Mouse (Mus musculus) forebrain, embryonic 13.5 days (tissue): ENCODE results near the gene Peli2. TPM values are rescaled to one million over a fixed set of nuclear protein-coding genes. Genes with fewer than 3 reads are reported as not detected.

Experiments used
- ATAC-seq: fragments of 200-750 bp; cut with Nextera tagmentation; 2 replicates; pipeline ENCODE4 v1.8.0; 2017
- H3K27ac ChIP-seq: fragments of 300-500 bp; sonication (generic); 2 replicates; pipeline ENCODE4 v1.5.1; 2015; ENCODE audit warnings: inconsistent platforms, mild to moderate bottlenecking, moderate library complexity
- H3K27me3 ChIP-seq: fragments of 300-500 bp; sonication (generic); 2 replicates; pipeline ENCODE4 v1.6.1; 2015; ENCODE audit warnings: mild to moderate bottlenecking, inconsistent platforms
- H3K36me3 ChIP-seq: fragments of 300-500 bp; sonication (generic); 2 replicates; pipeline ENCODE4 v1.6.1; 2015; ENCODE audit warnings: mild to moderate bottlenecking, inconsistent platforms; ENCODE audit not compliant: poor library complexity, severe bottlenecking
- H3K4me1 ChIP-seq: fragments of 300-500 bp; sonication (generic); 2 replicates; pipeline ENCODE4 v1.6.1; 2015; ENCODE audit warnings: inconsistent platforms
- H3K4me2 ChIP-seq: fragments of 300-500 bp; sonication (generic); 2 replicates; pipeline ENCODE4 v1.6.1; 2015; ENCODE audit warnings: inconsistent platforms, mild to moderate bottlenecking, moderate library complexity
- H3K4me3 ChIP-seq: fragments of 300-500 bp; sonication (generic); 2 replicates; pipeline ENCODE4 v1.5.1; 2015; ENCODE audit warnings: mild to moderate bottlenecking, inconsistent platforms
- H3K9ac ChIP-seq: fragments of 300-500 bp; sonication (generic); 2 replicates; pipeline ENCODE4 v1.6.1; 2015; ENCODE audit warnings: mild to moderate bottlenecking, inconsistent platforms
- H3K9me3 ChIP-seq: fragments of 300-500 bp; sonication (generic); replicated peaks from 2 replicates; pipeline ENCODE4 v1.6.1; 2016; ENCODE audit warnings: inconsistent platforms
- WGBS: fragments of 180-500 bp; shearing (Covaris S2); methylation state at CpG from one replicate; pipeline ENCODE4 v1.1.7; 2015; 5-methylcytosine and 5-hydroxymethylcytosine counted together
- polyA plus RNA-seq: library from polyadenylated mRNA; unstranded; fragments of >200 nt; fragmentation: Nextera tagmentation; extraction: Ambion mirVana; gene quantifications from 2 replicates; pipeline ENCODE4 v1.2.1, GENCODE M21; 2015

The Peli2 gene
- polyA plus RNA-seq, 1 experiment from 2014 or later = 8.5 TPM

DNA sequence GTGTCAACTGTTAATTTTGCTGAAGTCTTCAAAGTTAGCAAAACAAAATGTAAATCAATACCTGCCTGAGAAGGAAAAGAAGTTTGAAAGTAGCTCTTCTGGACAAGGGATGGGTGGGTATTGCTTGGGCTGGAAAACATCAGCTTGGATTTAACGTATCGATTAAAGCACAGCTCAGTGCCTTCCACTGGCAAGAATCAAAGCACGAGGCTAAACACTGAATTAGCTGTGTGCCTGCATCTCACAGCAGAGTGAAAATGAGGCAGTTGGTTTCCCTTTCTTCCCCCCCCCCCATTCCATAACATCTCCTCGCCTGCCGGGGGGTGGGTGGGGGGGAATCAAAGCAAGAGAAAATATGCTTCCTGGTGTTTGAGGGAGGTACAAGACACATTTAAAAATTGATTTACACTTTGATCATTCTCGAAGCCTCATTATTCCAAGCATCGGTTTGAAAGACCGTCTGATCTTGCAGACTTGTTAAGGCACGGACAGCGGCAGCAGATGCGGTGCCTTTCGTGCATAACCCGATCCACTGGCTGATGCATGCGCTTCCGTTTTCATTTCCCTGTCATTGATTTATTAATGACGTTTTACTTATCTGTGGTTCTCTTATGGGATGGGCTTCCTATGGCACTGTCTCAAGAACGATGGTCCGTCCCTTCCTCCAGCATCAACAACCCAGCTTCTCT is 203.3 kb downstream of the Peli2 start:
- no peak for ATAC-seq
- H3K27me3 ChIP-seq = no peaks in the 10 kb centered on the region
- H3K9ac ChIP-seq = no peak overlapping the region
- WGBS = 68% methylated on average over 18 of the region's 18 CpGs
- H3K9me3 ChIP-seq = no peaks in the 10 kb centered on the region
- H3K36me3 ChIP-seq = no peaks in the 10 kb centered on the region
- H3K4me2 ChIP-seq = no peak overlapping the region
- no peak overlapping the region for H3K4me3 ChIP-seq
- no peak overlapping the region for H3K27ac ChIP-seq
- no peaks in the 10 kb centered on the region for H3K4me1 ChIP-seq

DNA sequence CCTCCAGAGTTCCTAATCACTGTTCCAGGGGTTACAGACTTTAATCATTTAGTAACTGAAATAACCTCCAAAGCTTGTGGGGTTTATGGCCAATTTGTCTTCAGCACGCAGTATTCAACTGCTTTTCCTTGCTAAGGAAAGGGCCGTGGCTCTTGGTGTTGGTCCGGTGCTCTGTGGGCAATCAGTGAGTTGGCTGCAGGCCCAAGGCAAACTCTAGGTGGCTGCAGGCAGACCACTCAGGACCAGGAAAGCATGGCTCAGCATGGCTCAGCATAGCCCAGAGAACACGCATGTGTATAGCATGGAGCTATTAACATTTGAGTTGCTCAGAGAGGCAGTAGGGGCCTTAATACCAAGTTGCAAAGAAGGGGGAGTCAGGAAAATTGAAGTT is 203.8 kb downstream of the Peli2 start:
- 88% methylated on average over 4 of the region's 4 CpGs for WGBS
- Histone ChIP-seq H3K4me2 (no peak overlapping the region), H3K27ac (no peak overlapping the region), H3K27me3 (no peaks in the 10 kb centered on the region), H3K36me3 (no peaks in the 10 kb centered on the region), H3K4me3 (no peak overlapping the region), H3K9ac (no peak overlapping the region), H3K9me3 (no peaks in the 10 kb centered on the region), H3K4me1 (no peaks in the 10 kb centered on the region)
- no peak for ATAC-seq

DNA sequence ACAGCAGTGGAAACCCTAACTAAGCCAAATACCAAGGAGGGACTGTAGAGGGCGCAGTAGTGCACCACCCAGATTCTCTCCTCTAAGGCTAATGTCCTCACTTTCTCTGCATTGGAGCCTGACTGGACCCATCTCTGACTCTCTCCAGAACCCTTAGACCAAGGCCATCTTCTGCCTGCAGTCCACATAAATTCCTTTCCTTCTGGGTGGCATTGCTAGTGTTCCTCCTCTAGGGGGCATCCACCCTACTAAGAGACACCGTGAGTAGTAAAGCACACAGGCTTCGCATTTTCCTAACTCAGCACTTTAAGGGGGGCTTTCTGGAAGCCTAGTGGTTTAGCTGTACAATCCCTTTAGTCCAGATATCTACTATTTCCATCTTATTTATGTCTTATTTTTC is 207.1 kb downstream of the Peli2 start:
- H3K27me3 ChIP-seq = no peaks in the 10 kb centered on the region
- H3K9me3 ChIP-seq = no peaks in the 10 kb centered on the region
- H3K4me2 ChIP-seq = no peak overlapping the region
- ATAC-seq = no peak
- no peaks in the 10 kb centered on the region for H3K36me3 ChIP-seq
- H3K27ac ChIP-seq = no peak overlapping the region
- H3K9ac ChIP-seq = no peak overlapping the region
- H3K4me3 ChIP-seq = no peak overlapping the region
- peaks cover 29% of the 10 kb centered on the region for H3K4me1 ChIP-seq
- 75% methylated on average over 3 of the region's 3 CpGs for WGBS

DNA sequence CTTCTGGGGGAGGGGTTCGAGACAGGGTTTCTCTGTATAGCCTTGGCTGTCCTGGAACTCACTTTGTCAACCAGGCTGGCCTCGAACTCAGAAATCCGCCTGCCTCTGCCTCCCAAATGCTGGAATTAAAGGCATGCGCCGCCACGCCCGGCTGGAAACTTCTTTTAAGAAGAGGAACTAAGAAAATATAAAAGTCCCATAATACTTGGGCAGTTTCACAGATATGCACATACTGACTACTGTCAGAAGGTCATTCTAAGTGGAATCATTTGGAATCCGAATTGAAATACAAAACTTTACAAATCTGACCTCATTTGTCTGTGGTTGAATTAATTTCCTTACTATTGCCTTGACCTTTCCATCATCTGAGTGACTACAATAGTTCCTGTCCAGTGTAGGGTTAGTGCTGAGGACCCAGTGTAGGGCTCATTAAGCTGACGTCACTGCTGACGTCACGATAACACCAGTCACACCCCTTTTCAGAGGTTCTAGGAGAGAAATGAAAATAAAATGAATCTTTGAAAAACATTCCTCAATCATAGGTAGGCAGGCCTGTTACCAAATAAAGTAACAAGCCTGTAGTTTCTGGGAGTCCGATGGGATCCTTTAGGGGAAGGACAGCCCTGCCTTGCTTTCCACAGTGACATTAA is 209.2 kb downstream of the Peli2 start:
- no peaks in the 10 kb centered on the region for H3K9me3 ChIP-seq
- H3K9ac ChIP-seq = no peak overlapping the region
- no peak overlapping the region for H3K4me3 ChIP-seq
- WGBS = 85% methylated on average over 12 of the region's 12 CpGs
- no peak overlapping the region for H3K27ac ChIP-seq
- H3K27me3 ChIP-seq = no peaks in the 10 kb centered on the region
- no peak for ATAC-seq
- peaks cover 39% of the 10 kb centered on the region for H3K4me1 ChIP-seq
- H3K36me3 ChIP-seq = no peaks in the 10 kb centered on the region
- H3K4me2 ChIP-seq = no peak overlapping the region
